Mouse (Mus musculus): Measurements from ENCODE around the gene Vmn2r116.
"Not testable (repeated sequence)": the region's sequence is repeated elsewhere in the genome, so short reads cannot be mapped to it uniquely, and the experiment has no call there.

Gene Vmn2r116

DNA sequence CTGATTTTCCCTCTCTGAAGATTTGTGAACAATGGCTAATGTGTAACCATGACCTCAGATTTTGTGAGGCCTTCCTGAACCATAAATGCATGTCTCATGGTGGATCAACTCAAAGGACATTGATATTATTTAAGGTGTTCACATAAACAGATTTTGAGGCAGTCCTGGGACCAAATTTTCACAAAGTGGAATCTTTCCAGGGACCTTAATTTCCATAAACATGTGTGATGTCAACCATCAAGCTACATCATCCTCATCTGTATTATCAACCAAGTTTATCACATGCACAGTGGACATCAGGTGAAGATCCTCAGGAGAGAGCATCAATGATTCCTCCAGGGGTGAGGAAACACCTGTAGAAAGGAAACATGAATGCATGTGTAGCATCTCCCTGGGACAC lies at the start of gene Vmn2r116:
Gene Vmn2r116 (plus strand): TSS at position 301 of the 400 bp plus-strand sequence.
- not testable (repeated sequence) for DNase-seq (ENCODE audit: low spot score in 2 of 2)

GRCm38 (mm10) chr17:23343441-23343840 lies 41.0 kb upstream of the Vmn2r116 start, which contains the start of gene Vmn2r115:
Gene Vmn2r115, plus strand, starts transcription at chr17:23343741.
- DNase-seq (ENCODE audit: low spot score in 2 of 2), result not testable (repeated sequence)

- DNase-seq (ENCODE audit: low spot score in 2 of 2), result no peak
Observed at GRCm38 (mm10) chr17:23351644-23352043, 32.8 kb upstream of the Vmn2r116 start.

GRCm38 (mm10) chr17:23433150-23433679 lies 48.8 kb downstream of the Vmn2r116 start:
- no peak for DNase-seq (ENCODE audit: low spot score in 2 of 2)

All from urinary bladder, postnatal 4 days (tissue).